Mouse (Mus musculus): Measurements from ENCODE around the gene Samm50.

DNA sequence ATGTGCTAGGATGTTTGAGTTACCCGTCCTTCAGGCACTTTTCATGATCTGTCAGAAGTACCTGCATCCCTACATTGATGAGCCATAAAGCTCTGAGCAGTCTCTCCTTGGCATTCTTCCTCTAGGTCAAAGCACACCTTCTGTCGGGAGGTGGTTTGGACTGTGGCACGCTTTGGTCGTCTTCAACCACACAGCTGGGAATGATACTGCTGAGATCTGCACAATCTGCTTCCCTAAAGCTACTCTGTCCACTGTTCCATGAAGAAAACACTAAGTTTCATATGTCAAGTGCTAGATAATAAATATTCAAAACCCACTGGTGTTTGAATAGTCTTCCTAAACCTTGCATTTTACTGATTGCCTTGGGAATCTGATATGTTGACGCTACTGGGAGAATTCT lies 29.5 kb downstream of the Samm50 start:
- TF ChIP-seq TAL1 (IDR thresholded peaks at IDR 0.05; ENCODE audit: low read length) (no peak), GATA1 (IDR thresholded peaks at IDR 0.05; ENCODE audit: low read length) (no peak)

All from erythroblast, embryonic 14.5 days (primary cell).